Mouse (Mus musculus): ENCODE measurements around the gene Eid3.

DNA sequence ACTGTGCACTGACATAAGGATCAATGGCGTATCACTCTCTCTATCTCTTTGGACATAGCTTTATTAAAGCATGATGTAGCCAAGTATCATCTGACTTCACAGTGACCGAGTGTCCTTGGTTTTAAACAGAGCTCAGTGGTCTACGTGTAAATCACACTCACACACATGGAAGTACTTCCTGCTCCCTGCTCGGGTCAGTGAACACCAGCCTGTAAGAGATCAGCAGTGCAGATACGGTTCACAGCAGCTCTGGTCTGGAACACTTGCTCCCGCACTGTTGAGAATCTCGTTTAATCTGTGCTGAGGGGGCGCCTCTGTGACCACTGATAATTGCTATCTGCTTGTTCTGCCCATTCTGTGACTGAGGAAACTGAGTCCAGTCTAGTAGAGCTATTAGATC, 22.1 kb downstream of the Eid3 start:
- no peak for TF ChIP-seq CTCF (IDR thresholded peaks at IDR 0.05; ENCODE audit: extremely low read depth, insufficient read depth, low read length)
- no peak for TF ChIP-seq POLR2A (IDR thresholded peaks at IDR 0.05; ENCODE audit: extremely low read depth, insufficient read depth, low read length)

Data from cortical plate, adult 2 months (tissue).